Mouse (Mus musculus) layer of hippocampus, adult 8-10 months (tissue): ENCODE measurements around the gene Gm38100. TPM values are rescaled to one million over a fixed set of nuclear protein-coding genes. Genes with fewer than 3 reads are reported as not detected.

ENCODE experiments used
- DNase-seq, 2 experiments: peaks; one replicate each; pipeline ENCODE4 v3.0.0; 2022; ENCODE audit warnings: low spot score in 2 of 2
- total RNA-seq, 4 experiments: library from RNA; stranded (reverse); gene quantifications; 2 replicates each; pipeline ENCODE4 v1.2.4; 2022

Gm38100 gene
- total RNA-seq, 4 experiments from 2014 or later = not detected

DNA sequence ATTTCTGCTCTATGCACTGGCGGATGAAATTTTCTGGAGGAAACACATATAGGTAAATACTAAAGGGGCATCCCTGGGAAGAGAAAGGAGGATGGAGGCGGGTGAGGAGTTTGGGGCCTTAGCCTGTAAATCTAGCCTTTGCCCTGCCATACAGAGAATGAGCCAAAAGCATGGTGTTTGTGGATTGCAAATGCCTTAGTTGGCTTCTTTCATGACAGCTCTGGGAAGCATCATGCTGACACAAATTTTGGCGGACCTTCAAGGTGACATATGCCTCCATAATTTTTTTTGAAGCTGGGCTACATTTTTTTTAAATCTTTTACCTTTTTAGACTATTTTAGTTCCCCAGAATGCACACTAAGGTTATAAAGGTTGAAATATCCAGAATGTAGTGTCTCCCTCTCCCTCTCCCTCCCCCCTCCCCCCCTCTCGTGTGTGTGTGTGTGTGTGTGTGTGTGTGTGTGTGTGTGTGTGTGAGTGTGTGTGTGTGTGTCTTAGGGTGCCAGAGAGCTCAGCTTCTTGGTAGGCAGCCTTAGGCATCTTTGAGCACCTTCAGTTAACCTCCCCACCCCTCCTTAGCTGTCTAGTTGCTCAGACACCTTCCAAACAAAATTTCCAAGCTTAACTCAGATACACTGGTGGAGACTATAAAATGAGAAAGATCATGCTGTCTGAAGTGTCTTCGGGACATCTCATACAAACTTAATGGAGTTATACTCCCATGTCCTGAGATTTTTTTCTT, 47.0 kb downstream of the Gm38100 start:
- DNase-seq = no peak

DNA sequence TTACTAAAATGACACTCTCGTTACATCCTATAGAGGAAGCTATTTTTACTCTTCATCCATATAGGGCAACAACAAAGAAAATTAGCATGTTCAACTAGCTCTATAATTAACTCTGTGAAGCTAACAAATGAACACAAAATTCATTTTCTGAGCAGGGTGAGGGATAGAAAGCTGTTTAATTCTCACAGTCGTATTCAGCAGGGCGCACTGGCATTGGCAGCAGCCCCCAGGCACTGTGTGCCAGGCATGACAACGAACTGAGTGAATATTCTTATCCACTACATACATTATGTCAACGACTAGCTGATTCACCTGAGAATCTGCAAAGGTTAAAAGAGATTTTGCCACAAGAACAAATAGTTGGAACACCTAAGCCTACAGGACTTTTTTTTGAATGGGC, 50.6 kb downstream of the Gm38100 start:
- DNase-seq = no peak

Other genes with a start within 250 kb of the Gm38100 start
- 1 to 10 TPM; 1.4 to 2.0 (median 1.5) TPM for gene Opn3, start 227.6 kb upstream of the Gm38100 start, total RNA-seq
- gene Chml, start 227.4 kb upstream of the Gm38100 start, total RNA-seq = 1 to 10 TPM; 4.2 to 5.8 (median 5.5) TPM
- gene Wdr64, start 221.7 kb upstream of the Gm38100 start, total RNA-seq = not detected
- gene Exo1, start 39.7 kb upstream of the Gm38100 start, total RNA-seq = 1 to 10 TPM in 1 of 4 experiments, under 1 TPM in 3; 0.45 to 1.4 (median 0.78) TPM
- gene Rbm8a2, start 58.8 kb downstream of the Gm38100 start, total RNA-seq = not detected